Mouse (Mus musculus) heart, adult 2 months (tissue): ENCODE measurements around the gene Tle3.

Experiments
- CTCF ChIP-seq: fragments of 200-600 bp; IDR thresholded peaks from 2 replicates; pipeline ENCODE4 v1.8.1; 2022; ENCODE audit warnings: antibody characterized with exemption, mild to moderate bottlenecking, moderate library complexity
- EP300 ChIP-seq: fragments of 200-500 bp; IDR thresholded peaks from 2 replicates; pipeline ENCODE4 v1.6.1; 2011; ENCODE audit warnings: low read depth, low read length, control low read depth; ENCODE audit not compliant: insufficient read depth

GRCm38 (mm10) chr9:61342297-61342696 is 29.9 kb upstream of the Tle3 start:
- TF ChIP-seq EP300 (no peak), CTCF (no peak)
